Mouse (Mus musculus): ENCODE results near the gene Olfr328. TPM values are rescaled to one million over a fixed set of nuclear protein-coding genes. Genes with fewer than 3 reads are reported as not detected.

Olfr328 gene
- total RNA-seq, 2 experiments from 2014 or later, result 0.07 TPM; not detected in 1

Other genes starting within 250 kb of the Olfr328 start
- 1 to 10 TPM; 2.7 to 3.4 TPM for gene Zfp692, start 248.6 kb downstream of the Olfr328 start, total RNA-seq (2021)
- gene Zfp672, start 225.3 kb downstream of the Olfr328 start, total RNA-seq (2021), result 10 to 100 TPM; 43.0 to 45.1 TPM
- gene Sh3bp5l, start 224.9 kb downstream of the Olfr328 start, total RNA-seq (2021), result 10 to 100 TPM; 22.9 to 26.2 TPM
- gene Lypd8, start 176.6 kb downstream of the Olfr328 start, total RNA-seq (2021), result not detected
- gene 1810065E05Rik, start 134.5 kb downstream of the Olfr328 start, total RNA-seq (2021), result not detected
- not detected for gene Gm12253, start 123.1 kb downstream of the Olfr328 start, total RNA-seq (2021)
- not detected for gene Lypd9, start 102.7 kb downstream of the Olfr328 start, total RNA-seq (2021)
- gene Olfr30, start 93.4 kb downstream of the Olfr328 start, total RNA-seq (2021), result not detected
- not detected for gene Olfr332, start 63.1 kb downstream of the Olfr328 start, total RNA-seq (2021)
- gene Olfr331, start 53.1 kb downstream of the Olfr328 start, total RNA-seq (2021), result not detected
- not detected for gene Olfr330, start 20.8 kb downstream of the Olfr328 start, total RNA-seq (2021)
- not detected for gene Olfr329-ps, start 9.2 kb downstream of the Olfr328 start, total RNA-seq (2021)
- gene Olfr224, start 14.9 kb upstream of the Olfr328 start, total RNA-seq (2021), result not detected
- gene Olfr325, start 22.1 kb upstream of the Olfr328 start, total RNA-seq (2021), result not detected
- not detected for gene Olfr324, start 39.5 kb upstream of the Olfr328 start, total RNA-seq (2021)
- not detected for gene 2210407C18Rik, start 60.4 kb upstream of the Olfr328 start, total RNA-seq (2021)
- gene Olfr323, start 74.9 kb upstream of the Olfr328 start, total RNA-seq (2021), result not detected
- not detected for gene Trim58, start 84.8 kb upstream of the Olfr328 start, total RNA-seq (2021)
- not detected for gene Olfr322, start 103.1 kb upstream of the Olfr328 start, total RNA-seq (2021)
- not detected for gene Olfr320, start 125.5 kb upstream of the Olfr328 start, total RNA-seq (2021)
- not detected for gene Olfr319, start 143.5 kb upstream of the Olfr328 start, total RNA-seq (2021)
- not detected for gene Olfr318, start 168.4 kb upstream of the Olfr328 start, total RNA-seq (2021)
- not detected for gene Olfr317, start 183.6 kb upstream of the Olfr328 start, total RNA-seq (2021)
- gene Olfr316, start 197.1 kb upstream of the Olfr328 start, total RNA-seq (2021), result not detected
- not detected for gene Olfr315, start 217.6 kb upstream of the Olfr328 start, total RNA-seq (2021)
- not detected for gene Olfr314, start 227.3 kb upstream of the Olfr328 start, total RNA-seq (2021)
- gene Fam183b, start 246.3 kb upstream of the Olfr328 start, total RNA-seq (2021), result not detected